Mouse (Mus musculus): ENCODE results near the gene Tmem104. TPM values are rescaled to one million over a fixed set of nuclear protein-coding genes. Genes with fewer than 3 reads are reported as not detected.

Tmem104 gene
- polyA plus RNA-seq, 1 experiment from 2014 or later = 10.7 TPM

GRCm38 (mm10) chr11:115222077-115222476, 34.8 kb downstream of the Tmem104 start:
- no peak for ATAC-seq (ENCODE audit: low FRiP score)
- H3K36me3 ChIP-seq (replicated peaks; ENCODE audit: control insufficient read depth, insufficient read depth) = no peaks in the 10 kb centered on the region
- H3K4me2 ChIP-seq (replicated peaks) = no peak overlapping the region
- 41% methylated on average over 12 of the region's 12 CpGs for WGBS
- peaks cover 49% of the 10 kb centered on the region for H3K4me1 ChIP-seq (replicated peaks; ENCODE audit: control insufficient read depth, insufficient read depth, low read length)
- no peaks in the 10 kb centered on the region for H3K9me3 ChIP-seq (ENCODE audit: control insufficient read depth, low read length)
- H3K27me3 ChIP-seq (ENCODE audit: control insufficient read depth, insufficient read depth, low read length) = no peaks in the 10 kb centered on the region
- no peak overlapping the region for H3K9ac ChIP-seq
- no peak overlapping the region for H3K4me3 ChIP-seq (replicated peaks; ENCODE audit: low read length)
- H3K27ac ChIP-seq = no peak overlapping the region
- no peak for DNase-seq (ENCODE audit: low spot score)

DNA sequence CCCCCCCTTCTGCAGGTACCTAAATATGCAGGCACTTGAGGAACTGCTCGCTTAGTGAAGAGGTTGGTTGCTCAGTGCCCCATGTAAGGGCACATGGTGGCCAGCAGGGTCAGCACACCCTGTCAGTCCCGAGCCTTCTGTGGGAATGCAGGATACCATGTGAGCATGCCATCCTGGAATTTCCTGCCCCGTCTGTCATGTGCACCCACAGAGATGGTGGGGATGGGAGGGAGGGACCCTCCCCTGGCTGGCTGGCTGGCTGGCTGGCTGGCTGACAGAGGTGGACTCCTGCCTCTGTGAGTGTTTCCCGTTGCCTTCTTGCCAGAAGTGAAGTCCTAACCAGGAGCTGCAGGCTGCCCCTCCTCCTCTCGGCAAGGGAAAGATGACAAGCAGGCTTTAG, 35.3 kb downstream of the Tmem104 start:
- WGBS = 37% methylated on average over 5 of the region's 5 CpGs

DNA sequence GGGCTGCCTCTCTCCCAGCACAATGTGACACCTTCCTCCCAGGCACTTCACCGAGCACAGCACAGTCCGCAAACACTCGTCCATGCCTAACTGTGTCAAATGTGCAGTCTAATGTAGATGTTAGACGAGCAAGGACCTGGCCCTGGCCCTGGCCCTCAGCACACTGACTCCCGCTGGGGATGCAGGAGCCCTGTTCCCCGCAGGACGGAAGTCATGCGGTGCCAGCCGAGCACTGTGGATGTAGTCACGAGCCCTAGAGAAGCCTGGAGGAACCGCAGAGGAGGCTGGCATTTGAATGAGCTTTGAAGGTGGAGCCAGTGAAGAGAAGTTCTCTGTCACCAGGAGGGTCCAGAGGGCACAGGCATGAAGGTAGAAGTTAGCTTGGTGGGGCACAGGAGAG, 36.2 kb downstream of the Tmem104 start:
- WGBS = 68% methylated on average over 11 of the region's 11 CpGs
- Histone ChIP-seq H3K27ac (no peak overlapping the region), H3K9me3 (ENCODE audit: control insufficient read depth, low read length) (no peaks in the 10 kb centered on the region), H3K36me3 (replicated peaks; ENCODE audit: control insufficient read depth, insufficient read depth) (no peaks in the 10 kb centered on the region), H3K9ac (no peak overlapping the region), H3K4me3 (replicated peaks; ENCODE audit: low read length) (no peak overlapping the region), H3K4me1 (replicated peaks; ENCODE audit: control insufficient read depth, insufficient read depth, low read length) (peaks cover 58% of the 10 kb centered on the region), H3K4me2 (replicated peaks) (no peak overlapping the region), H3K27me3 (ENCODE audit: control insufficient read depth, insufficient read depth, low read length) (no peaks in the 10 kb centered on the region)
- ATAC-seq (ENCODE audit: low FRiP score) = no peak
- DNase-seq (ENCODE audit: low spot score) = no peak

More for the DNA sequence above, 35.3 kb downstream of the Tmem104 start:
- Histone ChIP-seq H3K27ac (no peak overlapping the region), H3K9me3 (ENCODE audit: control insufficient read depth, low read length) (no peaks in the 10 kb centered on the region), H3K36me3 (replicated peaks; ENCODE audit: control insufficient read depth, insufficient read depth) (no peaks in the 10 kb centered on the region), H3K4me3 (replicated peaks; ENCODE audit: low read length) (no peak overlapping the region), H3K4me1 (replicated peaks; ENCODE audit: control insufficient read depth, insufficient read depth, low read length) (peaks cover 50% of the 10 kb centered on the region), H3K27me3 (ENCODE audit: control insufficient read depth, insufficient read depth, low read length) (no peaks in the 10 kb centered on the region), H3K4me2 (replicated peaks) (no peak overlapping the region), H3K9ac (no peak overlapping the region)
- ATAC-seq (ENCODE audit: low FRiP score) (no peak), DNase-seq (ENCODE audit: low spot score) (no peak)

DNA sequence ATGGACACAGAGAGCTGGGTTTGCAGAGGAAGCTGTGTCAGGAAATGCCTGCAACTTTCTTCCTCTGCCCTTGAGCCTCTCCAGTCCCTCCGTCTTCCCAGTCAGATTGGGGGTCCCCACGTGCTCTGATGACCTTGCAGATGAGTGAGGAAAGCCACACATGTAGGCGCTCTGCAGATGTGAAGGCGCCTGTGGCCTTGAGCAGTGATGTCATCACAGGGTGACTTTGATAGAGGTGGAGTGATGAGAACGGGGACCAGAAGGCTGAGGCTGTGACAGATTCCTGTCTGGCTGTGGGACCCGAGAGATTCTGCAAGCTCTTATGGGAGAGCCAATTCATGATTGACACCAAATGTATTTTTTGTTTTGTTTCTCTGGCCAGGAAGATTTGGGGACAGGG, 36.6 kb downstream of the Tmem104 start:
- no peaks in the 10 kb centered on the region for H3K27me3 ChIP-seq (ENCODE audit: control insufficient read depth, insufficient read depth, low read length)
- no peak overlapping the region for H3K9ac ChIP-seq
- no peak for ATAC-seq (ENCODE audit: low FRiP score)
- H3K4me3 ChIP-seq (replicated peaks; ENCODE audit: low read length) = no peak overlapping the region
- no peaks in the 10 kb centered on the region for H3K36me3 ChIP-seq (replicated peaks; ENCODE audit: control insufficient read depth, insufficient read depth)
- no peaks in the 10 kb centered on the region for H3K9me3 ChIP-seq (ENCODE audit: control insufficient read depth, low read length)
- no peak overlapping the region for H3K27ac ChIP-seq
- peaks cover 58% of the 10 kb centered on the region for H3K4me1 ChIP-seq (replicated peaks; ENCODE audit: control insufficient read depth, insufficient read depth, low read length)
- 86% methylated on average over 6 of the region's 6 CpGs for WGBS
- H3K4me2 ChIP-seq (replicated peaks) = no peak overlapping the region
- DNase-seq (ENCODE audit: low spot score) = no peak

GRCm38 (mm10) chr11:115224889-115225288, 37.6 kb downstream of the Tmem104 start:
- Histone ChIP-seq H3K36me3 (replicated peaks; ENCODE audit: control insufficient read depth, insufficient read depth) (no peaks in the 10 kb centered on the region), H3K27me3 (ENCODE audit: control insufficient read depth, insufficient read depth, low read length) (no peaks in the 10 kb centered on the region), H3K9me3 (ENCODE audit: control insufficient read depth, low read length) (no peaks in the 10 kb centered on the region), H3K4me2 (replicated peaks) (no peak overlapping the region), H3K4me1 (replicated peaks; ENCODE audit: control insufficient read depth, insufficient read depth, low read length) (peaks cover 58% of the 10 kb centered on the region), H3K27ac (0 out of 2 replicates have a peak overlapping the region, but pooled peaks have one; percentile 9), H3K9ac (no peak overlapping the region), H3K4me3 (replicated peaks; ENCODE audit: low read length) (no peak overlapping the region)
- ATAC-seq (ENCODE audit: low FRiP score) (no peak), DNase-seq (ENCODE audit: low spot score) (peak; percentile 64)
- WGBS = 42% methylated on average over 8 of the region's 8 CpGs

- Histone ChIP-seq H3K4me3 (replicated peaks; ENCODE audit: low read length) (no peak overlapping the region), H3K27me3 (ENCODE audit: control insufficient read depth, insufficient read depth, low read length) (no peaks in the 10 kb centered on the region), H3K4me1 (replicated peaks; ENCODE audit: control insufficient read depth, insufficient read depth, low read length) (peaks cover 58% of the 10 kb centered on the region), H3K9me3 (ENCODE audit: control insufficient read depth, low read length) (no peaks in the 10 kb centered on the region), H3K27ac (0 out of 2 replicates have a peak overlapping the region, but pooled peaks have one; percentile 9), H3K36me3 (replicated peaks; ENCODE audit: control insufficient read depth, insufficient read depth) (no peaks in the 10 kb centered on the region), H3K4me2 (replicated peaks) (no peak overlapping the region), H3K9ac (0 out of 2 replicates have a peak overlapping the region, but pooled peaks have one; percentile 20)
- 47% methylated on average over 6 of the region's 6 CpGs for WGBS
- no peak for ATAC-seq (ENCODE audit: low FRiP score)
- DNase-seq (ENCODE audit: low spot score) = no peak
Observed at GRCm38 (mm10) chr11:115225301-115225700, 38.0 kb downstream of the Tmem104 start.

- H3K27me3 ChIP-seq (ENCODE audit: control insufficient read depth, insufficient read depth, low read length) = no peaks in the 10 kb centered on the region
- H3K36me3 ChIP-seq (replicated peaks; ENCODE audit: control insufficient read depth, insufficient read depth) = no peaks in the 10 kb centered on the region
- WGBS = 26% methylated on average over 14 of the region's 14 CpGs
- no peaks in the 10 kb centered on the region for H3K9me3 ChIP-seq (ENCODE audit: control insufficient read depth, low read length)
- peak; percentile 52; the same call in 1 of the 2 replicates for ATAC-seq (ENCODE audit: low FRiP score)
- no peak overlapping the region for H3K4me2 ChIP-seq (replicated peaks)
- H3K4me3 ChIP-seq (replicated peaks; ENCODE audit: low read length) = no peak overlapping the region
- peak overlapping the region; percentile 43 for H3K27ac ChIP-seq
- peak overlapping the region; percentile 5; the same call in 1 of the 2 replicates for H3K9ac ChIP-seq
- peaks cover 64% of the 10 kb centered on the region for H3K4me1 ChIP-seq (replicated peaks; ENCODE audit: control insufficient read depth, insufficient read depth, low read length)
- no peak for DNase-seq (ENCODE audit: low spot score)
Observed at GRCm38 (mm10) chr11:115226811-115227491, 39.7 kb downstream of the Tmem104 start.

DNA sequence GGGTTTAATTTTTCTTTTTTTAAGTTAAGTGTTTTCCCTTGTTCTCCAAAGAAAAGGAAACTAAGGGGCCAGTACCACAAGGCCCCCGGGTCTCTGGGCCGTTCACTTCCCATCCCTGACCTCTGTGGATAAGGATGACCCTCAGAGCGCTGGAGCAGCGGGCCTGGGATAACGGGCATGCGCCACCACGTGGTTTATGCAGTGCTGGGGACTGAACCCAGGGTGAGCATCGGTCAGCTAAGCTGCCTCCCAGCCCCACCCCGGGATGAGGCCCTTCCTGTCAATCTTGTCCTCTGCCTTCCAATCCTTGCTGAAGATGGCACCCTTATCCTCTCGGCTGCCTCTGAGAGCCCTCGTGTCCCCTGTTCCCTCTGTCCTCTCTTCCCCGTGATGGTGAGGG, 40.4 kb downstream of the Tmem104 start:
- Histone ChIP-seq H3K36me3 (replicated peaks; ENCODE audit: control insufficient read depth, insufficient read depth) (no peaks in the 10 kb centered on the region), H3K4me2 (replicated peaks) (no peak overlapping the region), H3K9me3 (ENCODE audit: control insufficient read depth, low read length) (no peaks in the 10 kb centered on the region), H3K4me3 (replicated peaks; ENCODE audit: low read length) (no peak overlapping the region), H3K27me3 (ENCODE audit: control insufficient read depth, insufficient read depth, low read length) (no peaks in the 10 kb centered on the region), H3K27ac (no peak overlapping the region), H3K9ac (no peak overlapping the region), H3K4me1 (replicated peaks; ENCODE audit: control insufficient read depth, insufficient read depth, low read length) (peaks cover 65% of the 10 kb centered on the region)
- WGBS = 31% methylated on average over 12 of the region's 12 CpGs
- ATAC-seq (ENCODE audit: low FRiP score) (no peak), DNase-seq (ENCODE audit: low spot score) (no peak)

DNA sequence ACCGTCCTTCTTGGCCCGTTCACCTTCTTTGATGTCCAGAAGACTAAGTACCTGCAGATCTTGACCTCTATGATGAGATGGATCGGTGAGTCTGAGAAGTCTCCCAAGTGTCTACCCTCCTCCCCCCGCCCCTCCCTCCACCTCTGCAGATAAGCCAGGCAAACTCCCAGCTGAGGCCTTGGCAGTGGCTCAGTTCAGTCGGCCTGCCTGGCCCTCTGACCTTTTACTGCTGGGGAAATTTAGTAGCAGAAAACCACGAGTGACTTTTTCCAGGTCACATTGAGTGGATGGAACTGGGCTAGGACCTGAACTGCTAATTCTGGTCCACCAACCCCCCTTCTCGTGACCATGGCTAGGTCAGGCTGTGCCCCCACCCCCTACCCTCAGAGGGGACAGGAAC, 41.1 kb downstream of the Tmem104 start:
- H3K36me3 ChIP-seq (replicated peaks; ENCODE audit: control insufficient read depth, insufficient read depth) = no peaks in the 10 kb centered on the region
- WGBS = 70% methylated on average over 7 of the region's 7 CpGs
- H3K27me3 ChIP-seq (ENCODE audit: control insufficient read depth, insufficient read depth, low read length) = no peaks in the 10 kb centered on the region
- DNase-seq (ENCODE audit: low spot score) (no peak), ATAC-seq (ENCODE audit: low FRiP score) (no peak)
- H3K9me3 ChIP-seq (ENCODE audit: control insufficient read depth, low read length) = no peaks in the 10 kb centered on the region
- H3K4me2 ChIP-seq (replicated peaks) = no peak overlapping the region
- H3K4me1 ChIP-seq (replicated peaks; ENCODE audit: control insufficient read depth, insufficient read depth, low read length) = peaks cover 65% of the 10 kb centered on the region
- no peak overlapping the region for H3K27ac ChIP-seq
- H3K9ac ChIP-seq = no peak overlapping the region
- no peak overlapping the region for H3K4me3 ChIP-seq (replicated peaks; ENCODE audit: low read length)

Data from hindbrain, embryonic 14.5 days (tissue).